Comparison of ENCODE assay signal across 19 mouse cellular contexts in the genomic region with DNA sequence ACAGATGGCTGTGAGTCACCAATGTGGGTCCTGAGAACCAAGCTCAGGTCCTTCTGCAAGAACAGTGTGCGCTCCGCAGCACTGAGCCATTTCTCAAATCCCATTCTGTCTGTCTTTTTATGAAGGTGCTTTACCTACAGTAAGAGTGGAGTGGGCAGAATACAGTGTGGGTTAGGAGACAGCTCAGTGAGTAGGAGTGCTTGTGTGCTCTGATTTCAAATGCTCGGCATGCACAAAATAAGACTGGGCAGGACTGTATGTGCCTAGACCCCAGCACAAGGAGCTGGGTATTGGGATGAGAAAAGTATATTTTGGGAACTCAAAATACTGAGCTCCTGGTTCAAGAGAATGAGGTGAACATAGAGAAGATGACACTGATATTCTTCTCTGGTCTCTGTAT. TPM values are rescaled to one million over a fixed set of nuclear protein-coding genes. Genes with fewer than 3 reads are reported as not detected.
DNase-seq lines count a peak whose midpoint lies in the region; ATAC-seq lines count a peak whose summit lies in the region.
"Had no signal": no experiment of that assay in that cellular context is flagged by ENCODE, and none has a peak within 500 bp of the region (broad histone marks: within the 10 kb centered on the region; RNA-seq: fewer than 3 reads in every experiment).

No protein-coding gene starts in this region.

- no peaks in the 10 kb centered on the region for H3K27me3 ChIP-seq in heart, embryonic 11.5 days (ENCODE audit: control insufficient read depth, insufficient read depth, low read length)
- H3K27me3 ChIP-seq: CH12.LX, Patski had no signal

- no peak for DNase-seq in frontal cortex, postnatal 36 days (ENCODE audit: low spot score in 2 of 2)
- DNase-seq in heart, adult 11 months = peak; percentile 57
- DNase-seq: adrenal gland, adult 2 months; adrenal gland, adult 8-10 months; adrenal gland, postnatal 10 days; adrenal gland, postnatal 14 days; adrenal gland, postnatal 25 days; adrenal gland, postnatal 36 days; B cell, adult 2 months; cerebellum, adult 11 months; cerebellum, adult 11-12 months; cerebellum, adult 18-20 months had no signal

- peak; percentile 62; the same call in 1 of the 2 replicates for ATAC-seq in frontal cortex, adult (ENCODE audit: low TSS enrichment)
- ATAC-seq in heart, embryonic 11.5 days (replicated peaks; ENCODE audit: insufficient number of reproducible peaks, low FRiP score, low TSS enrichment) = no peak
- ATAC-seq: activated CD4-positive, CD25-positive, alpha-beta regulatory T cell, adult 4 months; CD4-positive, CD25-positive, alpha-beta regulatory T cell, adult 4 months; Patski had no signal

- no peak overlapping the region for H3K4me2 ChIP-seq in heart, embryonic 11.5 days

- no peaks in the 10 kb centered on the region for H3K4me1 ChIP-seq in heart, embryonic 11.5 days (ENCODE audit: control insufficient read depth, insufficient read depth, low read length)

- H3K9me3 ChIP-seq in heart, embryonic 11.5 days (replicated peaks; ENCODE audit: control insufficient read depth, low read length) = no peaks in the 10 kb centered on the region
- H3K9me3 ChIP-seq: G1E had no signal

- peaks cover 4% of the 10 kb centered on the region; the same call in 1 of the 2 replicates for H3K36me3 ChIP-seq in heart, embryonic 11.5 days (ENCODE audit: control insufficient read depth, insufficient read depth, low read length)

- H3K4me3 ChIP-seq in heart, embryonic 11.5 days (ENCODE audit: low read depth, low read length) = no peak overlapping the region

- whole genome bisulfite sequencing in heart, embryonic 11.5 days (ENCODE audit: insufficient replicate concordance) = 95% methylated on average over 3 of the region's 3 CpGs

- no peak overlapping the region for H3K27ac ChIP-seq in heart, embryonic 11.5 days (ENCODE audit: low read depth, low read length)

- no peak overlapping the region for H3K9ac ChIP-seq in heart, embryonic 11.5 days (ENCODE audit: low read depth, low read length)

RNA-seq across cellular contexts. Expression of gene Usp15, which starts 31.3 kb away (rescaled TPM):
- polyA plus RNA-seq in heart, embryonic 11.5 days (2014; fragmentation: Nextera tagmentation; extraction: Ambion mirVana) = 85.9 and 89.3 TPM in 2 replicates
